Mouse (Mus musculus): ENCODE data around the gene Cfl2. TPM values are rescaled to one million over a fixed set of nuclear protein-coding genes. Genes with fewer than 3 reads are reported as not detected.
A peak's percentile ranks its signal among the peaks of the same experiment; 100 is the strongest.
"Not testable (repeated sequence)": the region's sequence is repeated elsewhere in the genome, so short reads cannot be mapped to it uniquely, and the experiment has no call there.

The Cfl2 gene
- polyA plus RNA-seq (2015; fragmentation: Nextera tagmentation; extraction: Ambion mirVana): 202 and 208 TPM in 2 replicates

- peak within 1 kb of the TSS; percentile 98 for H3K27ac ChIP-seq (ENCODE audit: low read length)
- peaks cover 6% of the 10 kb centered on the region; the same call in 1 of the 2 replicates for H3K36me3 ChIP-seq (ENCODE audit: insufficient read depth, low read length)
- WGBS: under 1% methylated on average over 39 of the region's 82 CpGs
- peak within 1 kb of the TSS; percentile 88 for H3K4me3 ChIP-seq (ENCODE audit: low read length)
- peak; percentile 97 for ATAC-seq (ENCODE audit: low FRiP score, low TSS enrichment)
- peak within 1 kb of the TSS; percentile 73 for H3K4me2 ChIP-seq (replicated peaks; ENCODE audit: low read depth, low read length)
- no peaks in the 10 kb centered on the region for H3K27me3 ChIP-seq (ENCODE audit: insufficient read depth, low read length)
- H3K9ac ChIP-seq (replicated peaks; ENCODE audit: low read length): peak within 1 kb of the TSS; percentile 98
- peaks cover 15% of the 10 kb centered on the region for H3K4me1 ChIP-seq (ENCODE audit: insufficient read depth, low read length)
- no peaks in the 10 kb centered on the region for H3K9me3 ChIP-seq (ENCODE audit: low read length)
Measured at GRCm38 (mm10) chr12:54862606-54863535, at the start of gene Cfl2. Gene Cfl2, minus strand, starts transcription at chr12:54862877.

- H3K27me3 ChIP-seq (ENCODE audit: insufficient read depth, low read length): no peaks in the 10 kb centered on the region
- 92% methylated on average over 3 of the region's 3 CpGs for WGBS
- no peak overlapping the region for H3K9ac ChIP-seq (replicated peaks; ENCODE audit: low read length)
- no peak overlapping the region for H3K4me2 ChIP-seq (replicated peaks; ENCODE audit: low read depth, low read length)
- H3K4me1 ChIP-seq (ENCODE audit: insufficient read depth, low read length): no peaks in the 10 kb centered on the region
- ATAC-seq (ENCODE audit: low FRiP score, low TSS enrichment): no peak
- no peaks in the 10 kb centered on the region for H3K9me3 ChIP-seq (ENCODE audit: low read length)
- no peak overlapping the region for H3K4me3 ChIP-seq (ENCODE audit: low read length)
- no peak overlapping the region for H3K27ac ChIP-seq (ENCODE audit: low read length)
- H3K36me3 ChIP-seq (ENCODE audit: insufficient read depth, low read length): peaks cover 23% of the 10 kb centered on the region
Measured at GRCm38 (mm10) chr12:54910387-54910786, 47.7 kb upstream of the Cfl2 start.

DNA sequence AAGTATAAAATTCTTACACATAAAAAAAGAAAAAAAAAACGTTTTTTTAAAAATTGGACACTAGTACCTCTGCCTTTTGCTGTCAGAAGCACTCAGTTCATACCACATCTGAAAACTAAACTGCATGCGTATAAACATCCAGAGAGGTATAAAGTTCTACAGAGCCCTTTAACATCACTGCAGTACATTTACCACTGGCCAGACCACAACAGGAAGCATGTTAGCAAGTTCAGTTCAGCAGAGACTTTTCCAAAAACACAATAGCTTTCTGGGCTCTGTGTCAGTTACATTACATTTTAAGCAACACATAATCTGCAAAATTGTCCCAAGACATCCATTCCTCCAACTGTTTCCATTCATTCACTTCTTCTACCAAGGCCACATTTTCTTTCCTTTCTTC lies 29.9 kb upstream of the Cfl2 start:
- ATAC-seq (ENCODE audit: low FRiP score, low TSS enrichment); H3K4me2 ChIP-seq (replicated peaks; ENCODE audit: low read depth, low read length); H3K27ac ChIP-seq (ENCODE audit: low read length); H3K27me3 ChIP-seq (ENCODE audit: insufficient read depth, low read length); H3K9ac ChIP-seq (replicated peaks; ENCODE audit: low read length); H3K4me3 ChIP-seq (ENCODE audit: low read length); H3K4me1 ChIP-seq (ENCODE audit: insufficient read depth, low read length); H3K9me3 ChIP-seq (ENCODE audit: low read length): not testable (repeated sequence)
- peaks cover 15% of the 10 kb centered on the region for H3K36me3 ChIP-seq (ENCODE audit: insufficient read depth, low read length)
- 45% methylated on average over 1 of the region's 2 CpGs for WGBS

- 100% methylated on average over 2 of the region's 2 CpGs for WGBS
- no peaks in the 10 kb centered on the region for H3K27me3 ChIP-seq (ENCODE audit: insufficient read depth, low read length)
- no peak overlapping the region for H3K4me3 ChIP-seq (ENCODE audit: low read length)
- no peak overlapping the region for H3K27ac ChIP-seq (ENCODE audit: low read length)
- no peaks in the 10 kb centered on the region for H3K9me3 ChIP-seq (ENCODE audit: low read length)
- no peak for ATAC-seq (ENCODE audit: low FRiP score, low TSS enrichment)
- H3K36me3 ChIP-seq (ENCODE audit: insufficient read depth, low read length): peaks cover 6% of the 10 kb centered on the region; the same call in 1 of the 2 replicates
- no peak overlapping the region for H3K9ac ChIP-seq (replicated peaks; ENCODE audit: low read length)
- no peaks in the 10 kb centered on the region for H3K4me1 ChIP-seq (ENCODE audit: insufficient read depth, low read length)
- H3K4me2 ChIP-seq (replicated peaks; ENCODE audit: low read depth, low read length): no peak overlapping the region
Measured at GRCm38 (mm10) chr12:54890426-54890825, 27.7 kb upstream of the Cfl2 start.

DNA sequence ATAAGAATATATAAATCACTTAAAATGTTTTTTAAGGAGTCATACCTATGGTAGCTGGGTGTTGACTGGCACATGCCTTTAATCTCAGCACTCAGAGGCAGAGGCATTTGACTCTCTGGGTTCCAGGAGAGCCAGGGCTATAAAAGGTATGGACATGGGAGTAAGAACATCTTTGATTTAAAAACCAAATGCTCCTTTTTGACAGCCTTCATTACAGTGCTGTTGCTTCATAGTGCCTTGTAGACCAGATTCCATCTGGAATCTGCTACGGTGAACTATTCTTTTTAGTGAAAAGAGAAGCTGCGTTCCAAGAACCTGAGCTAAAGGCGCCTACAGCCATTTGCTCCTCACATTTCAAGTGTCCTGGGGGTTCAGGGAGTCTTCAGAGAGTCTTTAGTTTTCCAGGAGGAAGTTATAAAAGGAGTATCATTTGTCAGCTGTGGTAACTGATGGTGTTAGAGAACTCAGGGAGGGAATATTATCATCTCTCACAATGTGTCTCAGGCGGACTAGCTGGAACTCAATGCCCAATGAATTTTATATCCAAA lies 25.0 kb upstream of the Cfl2 start:
- no peak for ATAC-seq (ENCODE audit: low FRiP score, low TSS enrichment)
- WGBS: 56% methylated on average over 4 of the region's 4 CpGs

DNA sequence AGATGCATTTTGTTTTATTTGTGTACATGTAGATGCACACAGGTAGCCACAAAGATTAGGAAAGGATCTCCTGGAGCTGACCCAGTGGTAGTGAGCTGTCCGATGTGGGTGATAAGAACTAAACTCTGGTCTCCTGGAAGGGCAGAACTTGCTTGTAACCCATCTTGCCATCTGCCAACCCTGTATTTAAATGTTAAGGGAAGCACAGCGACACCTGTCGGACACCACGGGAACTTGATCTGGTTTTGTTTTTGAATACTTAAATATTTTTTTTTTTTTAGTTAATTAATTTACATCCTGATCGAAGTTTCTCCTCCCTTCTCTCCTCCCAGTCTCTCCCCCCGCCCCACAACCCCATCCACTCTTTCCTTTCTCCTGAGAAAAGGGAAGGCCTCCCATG lies 17.0 kb upstream of the Cfl2 start:
- ATAC-seq (ENCODE audit: low FRiP score, low TSS enrichment): no peak
- H3K27ac ChIP-seq (ENCODE audit: low read length): no peak overlapping the region
- no peaks in the 10 kb centered on the region for H3K36me3 ChIP-seq (ENCODE audit: insufficient read depth, low read length)
- no peak overlapping the region for H3K4me3 ChIP-seq (ENCODE audit: low read length)
- H3K4me2 ChIP-seq (replicated peaks; ENCODE audit: low read depth, low read length): no peak overlapping the region
- no peaks in the 10 kb centered on the region for H3K9me3 ChIP-seq (ENCODE audit: low read length)
- H3K27me3 ChIP-seq (ENCODE audit: insufficient read depth, low read length): no peaks in the 10 kb centered on the region
- WGBS: 9% methylated on average over 6 of the region's 6 CpGs
- no peaks in the 10 kb centered on the region for H3K4me1 ChIP-seq (ENCODE audit: insufficient read depth, low read length)
- H3K9ac ChIP-seq (replicated peaks; ENCODE audit: low read length): no peak overlapping the region

More for the DNA sequence above, 25.0 kb upstream of the Cfl2 start:
- no peak overlapping the region for H3K9ac ChIP-seq (replicated peaks; ENCODE audit: low read length)
- no peaks in the 10 kb centered on the region for H3K4me1 ChIP-seq (ENCODE audit: insufficient read depth, low read length)
- H3K27me3 ChIP-seq (ENCODE audit: insufficient read depth, low read length): no peaks in the 10 kb centered on the region
- H3K36me3 ChIP-seq (ENCODE audit: insufficient read depth, low read length): peaks cover 3% of the 10 kb centered on the region; the same call in 1 of the 2 replicates
- no peaks in the 10 kb centered on the region for H3K9me3 ChIP-seq (ENCODE audit: low read length)
- H3K27ac ChIP-seq (ENCODE audit: low read length): no peak overlapping the region
- no peak overlapping the region for H3K4me2 ChIP-seq (replicated peaks; ENCODE audit: low read depth, low read length)
- H3K4me3 ChIP-seq (ENCODE audit: low read length): no peak overlapping the region

DNA sequence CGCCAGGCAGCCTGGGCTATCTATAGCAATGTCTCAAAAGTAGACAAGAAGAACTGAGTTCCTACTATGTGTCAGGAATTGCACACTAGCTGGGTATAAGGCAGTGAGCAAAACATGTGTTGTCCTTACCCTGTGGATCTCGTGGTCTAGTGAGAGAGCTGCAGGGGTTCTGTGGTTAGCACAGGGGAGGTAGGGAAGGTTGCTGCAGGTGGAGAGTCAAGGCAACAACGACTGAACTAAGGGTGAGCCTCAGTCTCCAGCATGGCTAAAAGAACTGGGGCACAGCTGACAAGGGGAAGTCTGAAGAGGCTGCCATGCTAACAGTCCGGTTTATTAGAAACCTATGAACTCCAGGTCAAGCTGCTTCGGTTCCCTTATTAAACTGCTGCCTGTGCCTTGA lies 16.5 kb upstream of the Cfl2 start:
- 80% methylated on average over 5 of the region's 5 CpGs for WGBS
- no peak for ATAC-seq (ENCODE audit: low FRiP score, low TSS enrichment)
- Histone ChIP-seq H3K9ac (replicated peaks; ENCODE audit: low read length) (no peak overlapping the region), H3K4me1 (ENCODE audit: insufficient read depth, low read length) (no peaks in the 10 kb centered on the region), H3K27ac (ENCODE audit: low read length) (no peak overlapping the region), H3K4me3 (ENCODE audit: low read length) (no peak overlapping the region), H3K36me3 (ENCODE audit: insufficient read depth, low read length) (no peaks in the 10 kb centered on the region), H3K4me2 (replicated peaks; ENCODE audit: low read depth, low read length) (no peak overlapping the region), H3K27me3 (ENCODE audit: insufficient read depth, low read length) (no peaks in the 10 kb centered on the region), H3K9me3 (ENCODE audit: low read length) (no peaks in the 10 kb centered on the region)

DNA sequence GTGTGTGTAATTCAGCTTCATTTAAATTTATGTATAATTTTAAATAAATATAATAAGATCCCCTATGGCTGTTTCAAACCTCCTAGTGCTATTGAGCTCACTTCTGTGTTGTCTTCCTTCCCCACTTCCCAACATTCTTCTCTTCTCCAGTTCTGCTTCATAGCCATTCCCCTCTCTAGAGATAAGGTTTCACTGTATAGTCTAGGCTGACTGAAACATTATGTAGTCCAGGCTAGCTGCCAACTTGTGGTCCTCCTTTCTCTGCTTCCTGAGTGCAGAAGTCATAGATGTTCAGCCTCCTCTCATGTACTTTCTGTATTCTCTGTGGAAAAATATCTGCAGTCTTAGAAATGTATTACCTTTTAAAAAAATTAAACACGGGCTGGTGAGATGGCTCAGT lies 15.2 kb upstream of the Cfl2 start:
- no peak overlapping the region for H3K9ac ChIP-seq (replicated peaks; ENCODE audit: low read length)
- H3K4me1 ChIP-seq (ENCODE audit: insufficient read depth, low read length): no peaks in the 10 kb centered on the region
- no peak overlapping the region for H3K4me3 ChIP-seq (ENCODE audit: low read length)
- no peak for ATAC-seq (ENCODE audit: low FRiP score, low TSS enrichment)
- no peak overlapping the region for H3K27ac ChIP-seq (ENCODE audit: low read length)
- no peak overlapping the region for H3K4me2 ChIP-seq (replicated peaks; ENCODE audit: low read depth, low read length)
- no peaks in the 10 kb centered on the region for H3K36me3 ChIP-seq (ENCODE audit: insufficient read depth, low read length)
- 76% methylated on average over 1 of the region's 1 CpGs for WGBS
- H3K9me3 ChIP-seq (ENCODE audit: low read length): no peaks in the 10 kb centered on the region
- no peaks in the 10 kb centered on the region for H3K27me3 ChIP-seq (ENCODE audit: insufficient read depth, low read length)

- WGBS: 40% methylated on average over 5 of the region's 5 CpGs
- H3K9ac ChIP-seq (replicated peaks; ENCODE audit: low read length): no peak overlapping the region
Measured at GRCm38 (mm10) chr12:54876879-54877278, 14.2 kb upstream of the Cfl2 start.

DNA sequence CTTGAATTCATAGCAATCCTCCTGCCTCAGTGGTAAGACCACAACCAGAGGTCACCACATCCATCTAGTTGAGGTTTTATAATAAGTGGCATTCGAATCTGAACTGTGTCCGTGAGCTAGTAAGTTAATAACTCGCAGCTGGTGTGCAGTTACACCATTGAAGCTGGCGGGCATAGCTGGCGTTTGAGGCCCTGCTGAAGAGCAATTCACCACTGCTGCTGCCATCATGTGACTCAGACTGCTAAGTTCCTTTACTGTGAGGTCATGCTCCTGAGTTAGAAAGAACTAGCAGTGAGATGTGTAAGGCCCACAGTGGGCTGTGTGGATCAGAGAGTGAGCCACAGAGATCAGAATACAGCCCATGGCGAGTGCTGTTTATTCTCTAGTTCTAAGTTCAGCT lies 12.0 kb upstream of the Cfl2 start:
- WGBS: 67% methylated on average over 6 of the region's 6 CpGs
- no peak overlapping the region for H3K4me2 ChIP-seq (replicated peaks; ENCODE audit: low read depth, low read length)

More at GRCm38 (mm10) chr12:54876879-54877278, 14.2 kb upstream of the Cfl2 start:
- ATAC-seq (ENCODE audit: low FRiP score, low TSS enrichment): no peak
- Histone ChIP-seq H3K36me3 (ENCODE audit: insufficient read depth, low read length) (no peaks in the 10 kb centered on the region), H3K4me2 (replicated peaks; ENCODE audit: low read depth, low read length) (no peak overlapping the region), H3K9me3 (ENCODE audit: low read length) (no peaks in the 10 kb centered on the region), H3K27ac (ENCODE audit: low read length) (no peak overlapping the region), H3K4me1 (ENCODE audit: insufficient read depth, low read length) (no peaks in the 10 kb centered on the region), H3K27me3 (ENCODE audit: insufficient read depth, low read length) (no peaks in the 10 kb centered on the region), H3K4me3 (ENCODE audit: low read length) (no peak overlapping the region)

More for the DNA sequence above, 12.0 kb upstream of the Cfl2 start:
- no peak for ATAC-seq (ENCODE audit: low FRiP score, low TSS enrichment)
- Histone ChIP-seq H3K36me3 (ENCODE audit: insufficient read depth, low read length) (no peaks in the 10 kb centered on the region), H3K27ac (ENCODE audit: low read length) (no peak overlapping the region), H3K4me1 (ENCODE audit: insufficient read depth, low read length) (no peaks in the 10 kb centered on the region), H3K9ac (replicated peaks; ENCODE audit: low read length) (no peak overlapping the region), H3K9me3 (ENCODE audit: low read length) (no peaks in the 10 kb centered on the region), H3K27me3 (ENCODE audit: insufficient read depth, low read length) (no peaks in the 10 kb centered on the region), H3K4me3 (ENCODE audit: low read length) (no peak overlapping the region)

Measured in kidney, embryonic 16.5 days (tissue).